Mouse (Mus musculus) E14TG2a.4 (cell line): ENCODE results near the gene Babam2.

Experiments used
- CTCF ChIP-seq: conservative IDR thresholded peaks from 2 replicates; pipeline ENCODE4 v1.5.1; 2014; ENCODE audit warnings: low read length
- POU5F1 ChIP-seq: IDR thresholded peaks from 2 replicates; pipeline ENCODE4 v1.6.1; 2014; ENCODE audit warnings: low read length, borderline replicate concordance

DNA sequence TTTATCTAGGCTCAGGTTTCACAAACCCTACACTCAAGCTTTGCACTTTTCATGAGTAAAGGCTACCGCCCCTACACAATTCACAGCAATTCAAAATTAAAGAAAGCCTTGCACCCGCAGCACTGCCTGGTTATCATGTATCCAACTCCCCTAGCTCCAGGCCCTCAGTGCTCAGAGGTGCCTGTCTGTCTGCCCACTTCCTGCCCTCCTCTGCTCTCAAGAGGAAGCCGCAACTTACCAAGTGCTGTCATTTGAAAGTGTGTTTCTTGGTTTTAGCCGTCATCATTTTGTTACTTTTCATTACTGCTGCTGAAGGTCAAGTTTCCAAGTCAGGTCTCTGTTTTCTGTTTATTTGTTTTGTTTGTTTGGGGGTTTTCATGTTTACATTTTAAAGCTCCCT, 221.1 kb downstream of the Babam2 start:
- TF ChIP-seq CTCF (no peak), POU5F1 (no peak)
